Mouse (Mus musculus): Measurements from ENCODE around the gene Cd207.

GRCm38 (mm10) chr6:83692962-83693361 lies 15.3 kb upstream of the Cd207 start:
- TF ChIP-seq CTCF (IDR thresholded peaks at IDR 0.05; ENCODE audit: borderline replicate concordance, control insufficient read depth, extremely low read depth, insufficient read depth, low read length, poor library complexity) = no peak
- no peak for TF ChIP-seq POLR2A (IDR thresholded peaks at IDR 0.05; ENCODE audit: control insufficient read depth, extremely low read depth, insufficient read depth, low read length, poor library complexity)

Data from thymus, adult 2 months (tissue).